Mouse (Mus musculus): ENCODE measurements around the gene Hist1h2bk.
"Not testable (repeated sequence)": the region's sequence is repeated elsewhere in the genome, so short reads cannot be mapped to it uniquely, and the experiment has no call there.

Hist1h2bk gene

GRCm38 (mm10) chr13:22039951-22040463 lies 4.3 kb downstream of the Hist1h2bk start:
- no peak for DNase-seq (ENCODE audit: extremely low read depth, low read depth, low spot score)

GRCm38 (mm10) chr13:22040464-22041141 lies 4.9 kb downstream of the Hist1h2bk start:
- no peak for DNase-seq (ENCODE audit: extremely low read depth, low read depth, low spot score)

GRCm38 (mm10) chr13:22041142-22041536 lies 5.5 kb downstream of the Hist1h2bk start, which contains the start of gene Hist1h4i:
Hist1h4i (minus strand) TSS chr13:22041362.
- DNase-seq (ENCODE audit: extremely low read depth, low read depth, low spot score), result not testable (repeated sequence)

GRCm38 (mm10) chr13:22041651-22042567 lies 6.2 kb downstream of the Hist1h2bk start:
- no peak for DNase-seq (ENCODE audit: extremely low read depth, low read depth, low spot score)

- peak; percentile 98 for DNase-seq (ENCODE audit: extremely low read depth, low read depth, low spot score)
Observed at GRCm38 (mm10) chr13:22042568-22043502, 7.2 kb downstream of the Hist1h2bk start, which contains the start of the genes Hist1h2ag and Hist1h2bj. Hist1h2ag (minus strand) TSS chr13:22042944. Hist1h2bj (plus strand) TSS chr13:22043214.

- DNase-seq (ENCODE audit: extremely low read depth, low read depth, low spot score), result no peak
Observed at GRCm38 (mm10) chr13:22043503-22044431, 8.1 kb downstream of the Hist1h2bk start.

- DNase-seq (ENCODE audit: extremely low read depth, low read depth, low spot score), result no peak
Observed at GRCm38 (mm10) chr13:22044432-22045155, 8.9 kb downstream of the Hist1h2bk start.

GRCm38 (mm10) chr13:22045311-22045710 lies 9.6 kb downstream of the Hist1h2bk start:
- DNase-seq (ENCODE audit: extremely low read depth, low read depth, low spot score), result no peak

- DNase-seq (ENCODE audit: extremely low read depth, low read depth, low spot score), result no peak
Observed at GRCm38 (mm10) chr13:22049041-22049440, 13.4 kb downstream of the Hist1h2bk start.

GRCm38 (mm10) chr13:22049737-22050440 lies 14.2 kb downstream of the Hist1h2bk start:
- DNase-seq (ENCODE audit: extremely low read depth, low read depth, low spot score), result no peak

GRCm38 (mm10) chr13:22050591-22051522 lies 15.2 kb downstream of the Hist1h2bk start:
- DNase-seq (ENCODE audit: extremely low read depth, low read depth, low spot score), result no peak

- DNase-seq (ENCODE audit: extremely low read depth, low read depth, low spot score), result no peak
Observed at GRCm38 (mm10) chr13:22051523-22051859, 15.8 kb downstream of the Hist1h2bk start.

- DNase-seq (ENCODE audit: extremely low read depth, low read depth, low spot score), result no peak
Observed at GRCm38 (mm10) chr13:22053754-22054153, 18.1 kb downstream of the Hist1h2bk start.

- no peak for DNase-seq (ENCODE audit: extremely low read depth, low read depth, low spot score)
Observed at GRCm38 (mm10) chr13:22061422-22061821, 25.8 kb downstream of the Hist1h2bk start.

GRCm38 (mm10) chr13:22063468-22063867 lies 27.8 kb downstream of the Hist1h2bk start:
- DNase-seq (ENCODE audit: extremely low read depth, low read depth, low spot score), result no peak

- DNase-seq (ENCODE audit: extremely low read depth, low read depth, low spot score), result not testable (repeated sequence)
Observed at GRCm38 (mm10) chr13:22084140-22084539, 48.5 kb downstream of the Hist1h2bk start, which contains the start of gene Vmn1r188. Vmn1r188 (plus strand) TSS chr13:22084440.
